In genomic region chr7:51360134-51360533, GRCm38 (mm10) we compare ENCODE assay signal across 25 mouse cellular contexts.
DNase-seq lines count a peak whose midpoint lies in the region; ATAC-seq and TF ChIP-seq lines count a peak whose summit lies in the region.
"Had no signal": no experiment of that assay in that cellular context is flagged by ENCODE, and none has a peak within 500 bp of the region (broad histone marks: within the 10 kb centered on the region; RNA-seq: fewer than 3 reads in every experiment).

No protein-coding gene starts in this region.

- 62% methylated on average over 3 of the region's 3 CpGs for WGBS in stomach, embryonic 14.5 days

- H3K4me1 ChIP-seq in stomach, embryonic 14.5 days (ENCODE audit: control insufficient read depth, insufficient read depth, low read length) = no peaks in the 10 kb centered on the region
- H3K4me1 ChIP-seq: forebrain, embryonic 13.5 days; limb, embryonic 15.5 days; liver, embryonic 15.5 days; midbrain, embryonic 12.5 days; neural tube, embryonic 13.5 days had no signal

- intact Hi-C loops in left cerebral cortex, adult 2 months (cut with DNase I) = no loop called here

- H3K27ac ChIP-seq in layer of hippocampus, adult 2 months = peak overlapping the region; percentile 28
- H3K27ac ChIP-seq in left cerebral cortex, adult 2 months = no peak overlapping the region; the same call in 1 of the 2 replicates
- H3K27ac ChIP-seq in stomach, embryonic 14.5 days (ENCODE audit: low read length) = no peak overlapping the region
- H3K27ac ChIP-seq: forebrain, embryonic 13.5 days; kidney, postnatal 0 days; limb, embryonic 15.5 days; liver, embryonic 15.5 days; midbrain, embryonic 12.5 days; neural tube, embryonic 13.5 days had no signal

- ATAC-seq in stomach, embryonic 14.5 days (ENCODE audit: insufficient number of reproducible peaks, insufficient read depth, low FRiP score, low read depth) = 0 out of 2 replicates have a peak, but pooled peaks have one; percentile 71
- no peak for ATAC-seq in granulocyte monocyte progenitor cell, adult 5-6 weeks (replicated peaks; ENCODE audit: poor library complexity, severe bottlenecking)
- ATAC-seq: activated CD4-positive, CD25-positive, alpha-beta regulatory T cell, adult 4 months; forebrain, embryonic 13.5 days; lung, postnatal 0 days had no signal

- no peaks in the 10 kb centered on the region for H3K9me3 ChIP-seq in stomach, embryonic 14.5 days (ENCODE audit: control insufficient read depth, low read depth, low read length)
- H3K9me3 ChIP-seq: forebrain, embryonic 13.5 days; G1E; limb, embryonic 15.5 days; liver, embryonic 15.5 days; midbrain, embryonic 12.5 days; neural tube, embryonic 13.5 days had no signal

- H3K4me3 ChIP-seq in layer of hippocampus, adult 2 months = no peak overlapping the region
- no peak overlapping the region for H3K4me3 ChIP-seq in left cerebral cortex, adult 2 months
- H3K4me3 ChIP-seq in stomach, embryonic 14.5 days (ENCODE audit: low read depth, low read length) = no peak overlapping the region
- H3K4me3 ChIP-seq: erythroblast, embryonic 14.5 days; forebrain, embryonic 13.5 days; limb, embryonic 15.5 days; liver, embryonic 15.5 days; midbrain, embryonic 12.5 days; neural tube, embryonic 13.5 days had no signal

- TF ChIP-seq CTCF in layer of hippocampus, adult 2 months (conservative IDR thresholded peaks at IDR 0.05) = no peak
- TF ChIP-seq CTCF in left cerebral cortex, adult 2 months (IDR thresholded peaks at IDR 0.05) = no peak

- H3K27me3 ChIP-seq in stomach, embryonic 14.5 days (ENCODE audit: control insufficient read depth, insufficient read depth, low read length) = no peaks in the 10 kb centered on the region
- H3K27me3 ChIP-seq: forebrain, embryonic 13.5 days; limb, embryonic 15.5 days; liver, embryonic 15.5 days; midbrain, embryonic 12.5 days; neural tube, embryonic 13.5 days had no signal

- H3K9ac ChIP-seq in stomach, embryonic 14.5 days (replicated peaks; ENCODE audit: low read depth, low read length) = no peak overlapping the region
- H3K9ac ChIP-seq: forebrain, embryonic 13.5 days; limb, embryonic 15.5 days; liver, embryonic 15.5 days; midbrain, embryonic 12.5 days; neural tube, embryonic 13.5 days had no signal

- H3K36me3 ChIP-seq in stomach, embryonic 14.5 days (ENCODE audit: control insufficient read depth, insufficient read depth, low read length) = no peaks in the 10 kb centered on the region
- H3K36me3 ChIP-seq: G1E; limb, embryonic 15.5 days; liver, embryonic 15.5 days; midbrain, embryonic 12.5 days; neural tube, embryonic 13.5 days had no signal

- no peak overlapping the region for H3K4me2 ChIP-seq in stomach, embryonic 14.5 days (replicated peaks; ENCODE audit: low read depth, low read length)
- H3K4me2 ChIP-seq: forebrain, embryonic 13.5 days; heart, embryonic 11.5 days; limb, embryonic 15.5 days; liver, embryonic 15.5 days; midbrain, embryonic 12.5 days; neural tube, embryonic 13.5 days had no signal

- peak in 1 of 2 experiments; percentile 16 for DNase-seq in layer of hippocampus, adult 2 months (ENCODE audit: low spot score in 2 of 2)
- DNase-seq in layer of hippocampus, adult 9-10 months (ENCODE audit: low spot score) = no peak
- peak; percentile 84 for DNase-seq in brain, adult 2 months (ENCODE audit: low read depth, low spot score)
- DNase-seq in left cerebral cortex, adult 2 months (ENCODE audit: extremely low spot score in 1 of 2, low spot score in 2 of 2) = peak; percentile 32 to 36
- DNase-seq in cerebellum, postnatal 4 days (ENCODE audit: low spot score in 2 of 2) = no peak
- no peak for DNase-seq in neural tube, embryonic 10.5 days (ENCODE audit: extremely low spot score, low spot score)
- DNase-seq: adrenal gland, postnatal 25 days; cerebellum, adult 18-20 months; cerebellum, postnatal 25 days; heart, postnatal 10 days; kidney, adult 11 months; thymus, adult 2 months had no signal

Comparison
In these comparisons a context has a peak if more than half of its experiments do, and no peak if none do; other contexts are left out.
1. DNase-seq: peak in brain, adult 2 months (single experiment) and left cerebral cortex, adult 2 months (2 of 2); none in layer of hippocampus, adult 9-10 months (single experiment), cerebellum, postnatal 4 days (0 of 2) and neural tube, embryonic 10.5 days (single experiment).